Mouse (Mus musculus) megakaryocyte-erythroid progenitor cell, adult 5-6 weeks (primary cell): ENCODE data around the gene Irf4. TPM values are rescaled to one million over a fixed set of nuclear protein-coding genes. Genes with fewer than 3 reads are reported as not detected.

ENCODE experiments used
- ATAC-seq: replicated peaks from 2 replicates; pipeline ENCODE4 v1.8.0; 2016; ENCODE audit warnings: mild to moderate bottlenecking, inconsistent platforms; ENCODE audit not compliant: severe bottlenecking, poor library complexity, low FRiP score, low TSS enrichment
- total RNA-seq, 2 experiments: library from RNA; stranded (forward) in 1 of 2; stranded (reverse) in 1 of 2; fragments of 200-1000, 215-1000 nt in 1 of 2; fragments of >200 nt in 1 of 2; fragmentation: Nextera tagmentation in 1 of 2; gene quantifications; 2 replicates each; pipeline ENCODE4 v1.2.3; 2014 to 2017

Gene Irf4
- total RNA-seq (2014; fragmentation: Nextera tagmentation), result 0.96 and 1.0 TPM in 2 replicates
- total RNA-seq (2017), result 1.4 TPM in 1 of 2 replicates, not detected in the other

DNA sequence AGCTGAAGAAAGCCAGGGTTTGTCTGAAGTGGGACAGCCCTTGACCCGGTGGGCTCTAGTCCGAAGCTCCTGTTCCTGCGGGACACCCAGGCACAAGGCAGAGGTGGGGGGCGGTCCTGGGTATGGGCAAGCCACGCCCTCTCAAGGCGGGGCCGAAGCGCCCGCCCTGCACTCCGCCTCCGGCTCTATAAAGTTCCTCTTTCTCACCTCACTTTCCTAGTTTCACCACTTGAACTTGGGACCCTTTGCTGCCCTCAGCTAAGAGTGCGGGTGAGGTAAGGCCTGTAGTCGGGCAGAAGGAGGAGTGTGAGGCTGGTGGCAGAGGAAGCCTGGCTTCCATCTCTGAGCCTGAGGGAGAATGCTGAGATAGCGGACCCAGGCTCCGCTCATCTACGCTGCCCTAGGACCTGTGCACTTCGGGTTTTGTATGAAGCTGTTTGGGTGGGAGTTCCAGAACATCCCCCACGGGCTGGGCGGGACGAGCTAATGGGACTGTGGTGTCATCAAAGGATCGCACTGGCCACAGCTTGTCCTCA lies at the start of gene Irf4:
Gene Irf4, plus strand, starts transcription at position 206 of the 536 bp plus-strand sequence.
- peak; percentile 92 for ATAC-seq

DNA sequence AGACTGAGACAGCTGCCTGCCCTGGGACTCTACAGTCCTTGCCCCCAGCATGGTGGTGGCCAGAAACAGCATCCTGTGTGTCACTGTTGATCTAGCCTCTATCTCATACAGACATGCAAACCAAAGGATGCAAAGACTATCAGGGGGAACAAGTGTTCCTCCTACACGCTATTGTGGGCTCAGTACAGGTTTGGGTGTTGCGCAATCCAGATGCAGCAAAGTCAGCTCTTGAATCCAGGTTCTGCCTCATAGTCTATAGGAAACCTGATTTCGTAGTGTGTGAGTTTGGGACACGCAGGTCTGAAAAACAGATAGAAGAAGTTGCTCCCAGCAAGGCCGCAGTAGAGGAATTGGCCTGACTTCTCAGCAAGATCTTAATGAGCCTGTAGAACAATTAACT lies 46.3 kb upstream of the Irf4 start:
- ATAC-seq, result no peak

DNA sequence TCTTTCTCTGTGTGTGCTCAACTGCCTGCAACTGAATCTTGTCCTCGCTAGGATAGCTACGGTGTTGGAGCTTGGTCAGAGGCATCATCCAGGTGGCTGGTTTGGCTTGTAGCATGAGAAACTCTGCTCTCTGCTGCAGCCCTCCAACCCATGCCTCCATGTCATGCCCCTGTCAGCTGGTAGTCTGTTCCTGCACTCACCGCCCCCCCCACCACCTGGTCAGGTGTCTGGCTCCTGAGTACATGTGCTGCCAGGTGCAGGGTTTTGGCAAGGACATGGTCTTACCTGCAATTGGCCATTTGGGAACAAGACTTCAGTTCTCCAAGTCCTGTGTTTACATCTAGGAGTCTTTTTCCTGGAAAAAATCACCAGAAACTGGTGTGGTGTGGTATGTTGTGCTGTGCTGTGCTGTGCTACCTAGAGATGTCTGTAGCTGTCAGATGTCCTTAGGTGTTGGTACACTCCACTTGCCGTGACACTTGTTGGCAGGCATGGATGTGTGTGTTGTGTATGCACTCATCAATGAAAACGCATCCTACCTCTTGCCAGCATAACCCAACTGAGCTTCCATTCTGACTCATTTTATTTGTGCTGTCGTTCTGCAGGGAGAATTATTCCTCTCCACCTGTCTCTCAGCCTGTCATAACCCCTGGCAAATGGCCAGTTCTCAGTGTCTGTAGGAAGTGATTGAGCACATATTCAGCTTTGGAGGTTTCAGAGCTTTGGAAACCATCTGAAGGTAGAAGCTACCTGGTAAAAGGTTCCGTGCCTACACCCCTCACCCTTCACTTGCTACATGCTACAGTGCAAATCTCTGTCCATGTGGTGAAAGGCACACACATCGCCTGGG lies 44.6 kb upstream of the Irf4 start:
- ATAC-seq, result no peak

DNA sequence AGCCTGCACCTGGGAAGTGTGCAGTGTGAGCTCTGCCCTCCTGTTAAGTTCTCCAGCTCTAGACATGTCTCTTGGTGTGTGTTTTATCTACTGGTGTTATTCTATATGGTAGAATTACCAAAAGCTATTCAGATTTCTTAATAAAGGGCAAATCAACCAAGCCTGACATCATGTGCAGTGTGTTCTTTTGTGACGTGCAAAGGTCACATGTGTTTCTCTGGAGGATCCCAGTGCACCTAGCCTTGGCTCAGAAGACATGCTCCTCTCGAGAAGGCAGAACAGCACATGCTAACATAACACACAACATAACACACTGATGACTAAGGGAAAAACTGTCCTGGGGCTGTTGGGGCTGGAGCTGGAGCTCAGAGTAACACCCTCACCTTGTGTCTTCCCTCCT lies 38.0 kb upstream of the Irf4 start:
- ATAC-seq, result no peak

DNA sequence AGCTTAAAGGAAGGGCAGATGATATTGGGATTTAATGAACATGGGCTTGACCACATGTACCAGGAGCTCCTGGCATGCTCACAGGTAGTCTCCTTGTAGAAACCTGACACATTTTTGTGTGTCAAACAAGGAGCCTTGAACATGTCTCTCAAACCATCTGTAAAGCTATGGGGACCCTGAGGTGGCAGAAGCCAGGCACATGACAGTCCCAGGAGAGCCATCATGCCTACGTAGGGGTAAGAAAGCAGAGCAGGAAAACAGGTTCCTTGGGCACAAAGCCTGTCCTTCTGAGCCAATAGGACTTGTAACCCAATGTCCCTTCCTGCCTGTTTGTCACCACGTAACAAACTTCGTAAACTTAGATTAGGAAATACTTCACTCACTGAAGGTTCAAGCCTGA lies 37.3 kb upstream of the Irf4 start:
- no peak for ATAC-seq

DNA sequence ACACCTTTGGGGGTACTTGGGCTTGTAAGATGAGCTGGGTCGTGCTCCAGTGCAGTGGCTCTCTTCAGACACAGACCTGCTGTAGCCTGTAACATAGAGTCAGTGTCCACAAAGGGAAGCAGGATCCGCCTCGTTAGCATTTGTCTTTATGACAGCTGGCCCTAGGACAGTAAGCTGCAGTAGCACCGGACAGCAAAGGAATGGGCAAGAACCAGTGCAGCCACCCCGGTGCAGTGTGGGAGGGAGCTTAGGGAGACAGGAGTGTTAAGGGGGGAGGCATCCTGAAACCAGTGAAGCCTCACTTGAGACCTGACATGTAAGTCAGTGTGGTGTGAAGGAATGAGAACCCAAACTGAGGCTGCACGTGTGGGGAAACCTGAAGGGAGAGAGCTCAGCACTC lies 36.7 kb upstream of the Irf4 start:
- ATAC-seq, result no peak

DNA sequence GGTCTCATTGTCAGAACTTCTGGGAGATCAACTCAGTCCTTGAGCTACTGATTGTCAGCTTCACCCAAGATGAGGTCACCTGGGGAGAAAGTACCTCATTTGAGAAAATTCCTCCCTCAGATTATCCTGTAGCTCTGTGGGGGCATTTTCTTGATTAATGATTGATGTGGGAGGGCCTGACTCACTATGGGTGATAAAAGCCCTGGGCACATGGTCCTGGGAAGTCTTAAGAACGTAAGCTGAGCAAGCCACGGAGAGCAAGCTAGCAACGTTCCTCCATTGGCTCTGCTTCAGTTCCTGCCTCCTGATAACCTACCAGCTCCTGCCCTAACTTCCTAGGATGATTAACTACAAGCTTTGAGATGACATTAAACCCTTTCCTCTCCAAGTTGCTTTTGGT lies 35.4 kb upstream of the Irf4 start:
- no peak for ATAC-seq

DNA sequence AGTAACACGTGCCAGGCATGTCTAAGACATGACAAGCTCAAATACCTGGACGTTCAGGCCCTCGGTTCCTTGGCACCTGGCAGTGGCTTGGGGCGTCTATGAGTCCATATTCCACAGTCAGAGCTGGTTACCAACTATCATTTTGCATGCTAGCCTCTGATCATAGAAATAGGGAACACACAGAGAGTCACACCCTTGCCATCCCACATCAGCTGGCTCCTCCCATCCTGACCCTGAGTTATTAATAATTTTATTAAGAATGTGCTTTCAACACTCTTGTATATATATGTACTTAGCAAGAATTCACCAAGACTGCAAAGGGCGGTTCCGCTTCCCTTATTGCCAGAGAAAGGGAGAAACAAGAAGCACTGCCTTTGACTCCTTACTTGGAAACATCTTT lies 34.5 kb upstream of the Irf4 start:
- no peak for ATAC-seq

DNA sequence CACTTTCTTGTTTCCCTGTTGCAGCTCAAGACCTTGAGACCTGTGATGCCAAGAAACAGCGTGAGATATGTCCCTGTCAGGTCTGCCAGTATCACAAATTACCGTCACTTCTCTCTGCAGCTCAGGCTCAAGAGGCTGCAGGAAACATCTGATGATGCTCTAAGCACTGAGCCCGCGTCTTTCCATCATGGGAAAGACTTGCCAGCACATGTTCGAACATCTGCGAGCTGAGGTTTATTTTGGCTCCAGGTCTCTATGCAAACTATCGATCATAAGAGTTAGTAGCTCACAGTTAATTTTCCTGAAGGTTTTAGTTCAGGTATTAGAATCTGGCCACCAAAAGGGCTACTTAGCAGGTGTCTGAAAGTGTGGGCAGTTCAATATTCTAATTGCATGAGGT lies 34.0 kb upstream of the Irf4 start:
- ATAC-seq, result no peak

DNA sequence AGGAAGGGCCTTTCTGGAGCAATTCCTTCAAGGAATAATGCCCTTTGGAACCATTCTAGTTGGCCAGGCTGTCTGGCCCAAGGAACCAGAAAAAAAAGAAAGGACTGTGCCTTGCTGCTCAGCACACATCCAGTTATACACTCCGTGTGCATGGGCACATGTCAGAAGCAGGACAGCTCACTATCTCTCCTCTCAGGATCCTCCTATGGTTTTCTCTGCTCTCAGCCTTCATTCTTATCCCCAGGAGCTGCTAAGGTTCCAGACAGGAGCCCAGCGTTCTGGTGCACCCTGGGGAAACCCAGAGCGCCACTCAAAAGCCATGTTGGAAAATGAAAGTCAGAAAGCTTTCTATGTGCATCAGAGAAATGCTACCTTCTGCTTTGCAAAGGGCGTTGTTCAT lies 33.5 kb upstream of the Irf4 start:
- ATAC-seq, result no peak

DNA sequence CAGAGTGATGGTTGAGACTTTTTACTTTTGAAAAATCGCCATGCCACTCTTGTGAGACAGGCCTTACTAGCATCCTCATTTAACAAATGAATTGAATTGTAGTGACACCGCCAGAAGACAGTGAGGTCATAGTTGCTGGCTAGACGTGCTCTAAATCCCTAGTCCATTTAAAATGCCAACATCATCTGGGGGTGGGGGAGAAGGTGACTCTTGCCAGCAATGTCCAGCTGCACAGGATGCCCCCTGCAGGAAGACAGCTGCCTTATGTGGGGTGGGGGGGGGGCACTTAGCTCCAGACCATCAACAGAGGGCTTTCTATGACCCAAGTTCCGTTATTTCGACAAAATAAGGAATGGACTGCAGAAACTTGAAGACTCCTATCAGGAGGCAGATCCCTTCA lies 32.4 kb upstream of the Irf4 start:
- no peak for ATAC-seq

DNA sequence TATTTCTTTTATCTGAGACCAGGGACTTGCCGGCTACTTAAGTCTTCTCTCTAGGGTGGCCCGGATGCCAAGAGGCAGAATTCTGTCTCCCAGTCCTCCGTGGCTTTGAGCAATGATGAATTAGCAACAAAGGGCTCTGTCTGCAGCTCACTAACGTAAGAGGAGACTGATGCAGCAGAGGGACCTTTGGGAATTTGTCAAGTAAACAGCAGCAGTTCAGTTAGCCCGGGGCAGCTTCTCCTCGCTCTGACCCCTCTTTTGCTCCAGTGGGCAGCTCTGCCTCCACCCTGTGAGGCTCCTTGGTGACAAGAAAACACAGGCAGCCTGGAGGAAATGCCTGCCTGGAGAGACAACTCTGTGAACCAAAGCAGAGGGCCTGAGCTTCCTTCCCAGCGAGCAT lies 26.4 kb upstream of the Irf4 start:
- no peak for ATAC-seq

DNA sequence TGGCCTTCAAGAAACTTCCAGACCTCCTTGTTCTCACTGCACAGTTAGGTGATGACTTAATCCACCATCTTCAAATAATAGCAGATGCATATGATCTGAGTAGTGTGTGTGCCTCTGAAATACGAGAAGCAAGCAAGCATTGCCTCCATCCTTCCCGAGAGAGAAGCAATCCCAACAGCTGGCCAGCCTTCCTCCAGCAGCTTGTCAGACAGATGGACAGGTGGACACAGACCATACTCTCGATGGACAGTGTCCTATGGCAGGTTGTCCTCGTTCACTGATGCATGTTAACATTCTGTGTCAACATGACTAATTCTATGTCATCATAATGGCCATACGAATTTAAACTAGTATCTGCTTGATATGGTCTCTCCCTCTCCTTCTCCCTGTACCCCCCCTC lies 25.8 kb upstream of the Irf4 start:
- no peak for ATAC-seq

DNA sequence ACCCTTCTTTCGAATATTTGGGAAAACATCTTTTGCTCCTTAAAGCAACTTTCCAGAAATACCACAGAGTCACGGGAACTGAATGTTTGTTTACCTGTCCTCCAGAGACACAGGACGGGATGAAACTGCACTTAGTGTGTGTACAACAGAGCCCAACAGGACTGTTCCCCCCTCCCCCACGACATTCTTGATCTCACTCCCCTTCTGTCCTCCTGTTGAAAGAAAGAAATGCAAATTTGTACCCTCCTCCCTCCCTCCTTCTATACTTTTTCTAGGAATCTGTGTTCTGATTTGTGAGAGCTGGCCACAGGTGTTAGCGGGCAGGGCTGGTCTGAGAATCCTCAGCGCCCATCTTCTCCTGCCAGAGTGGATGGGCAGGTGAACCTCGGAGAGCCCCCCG lies 25.2 kb upstream of the Irf4 start:
- no peak for ATAC-seq

DNA sequence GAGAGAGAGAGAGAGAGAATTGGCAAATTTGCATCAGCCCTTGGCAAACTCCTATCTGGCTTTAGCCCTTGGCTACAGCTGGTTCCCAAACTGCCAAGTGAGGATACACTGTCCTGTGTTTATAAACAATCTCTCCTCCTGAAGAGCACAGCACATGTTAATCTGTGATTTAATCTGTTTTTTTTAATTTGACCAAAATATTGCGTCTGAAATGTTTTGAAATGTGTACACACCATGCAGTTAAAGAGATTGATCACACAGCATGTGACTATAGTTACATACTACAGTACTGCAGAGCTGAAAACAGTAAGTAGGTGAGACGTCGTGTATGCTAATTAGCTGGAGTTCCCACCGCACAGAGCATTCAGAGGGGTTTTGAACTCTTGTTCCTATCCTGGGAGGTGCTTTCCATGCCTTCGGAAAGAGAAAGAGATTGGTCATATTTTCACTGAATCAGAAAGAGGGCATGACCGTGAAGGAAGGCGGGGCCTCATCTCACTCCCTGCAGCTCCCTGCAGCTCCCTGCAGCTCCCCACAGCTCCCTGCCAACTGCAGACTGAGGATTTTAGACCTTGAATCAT lies 24.2 kb upstream of the Irf4 start:
- no peak for ATAC-seq

DNA sequence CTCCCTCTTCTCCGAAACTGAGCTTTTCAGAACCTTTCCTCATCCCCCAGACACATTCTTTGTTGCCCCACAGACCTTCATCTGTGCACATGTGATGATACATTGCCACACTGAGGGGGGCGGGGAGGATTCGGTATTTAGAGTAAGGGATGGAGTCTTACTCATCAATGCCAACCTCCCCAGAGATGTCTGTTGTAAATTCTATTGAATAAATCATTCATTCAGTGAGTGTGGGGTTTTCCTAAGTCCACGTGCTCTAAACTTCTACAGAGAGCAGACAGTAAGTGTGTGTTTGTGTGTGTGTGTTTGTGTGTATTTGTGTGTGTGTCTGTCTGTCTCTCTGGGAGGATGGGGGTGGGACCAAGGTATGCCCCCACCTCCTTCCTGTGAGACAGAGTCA lies 22.1 kb upstream of the Irf4 start:
- no peak for ATAC-seq

DNA sequence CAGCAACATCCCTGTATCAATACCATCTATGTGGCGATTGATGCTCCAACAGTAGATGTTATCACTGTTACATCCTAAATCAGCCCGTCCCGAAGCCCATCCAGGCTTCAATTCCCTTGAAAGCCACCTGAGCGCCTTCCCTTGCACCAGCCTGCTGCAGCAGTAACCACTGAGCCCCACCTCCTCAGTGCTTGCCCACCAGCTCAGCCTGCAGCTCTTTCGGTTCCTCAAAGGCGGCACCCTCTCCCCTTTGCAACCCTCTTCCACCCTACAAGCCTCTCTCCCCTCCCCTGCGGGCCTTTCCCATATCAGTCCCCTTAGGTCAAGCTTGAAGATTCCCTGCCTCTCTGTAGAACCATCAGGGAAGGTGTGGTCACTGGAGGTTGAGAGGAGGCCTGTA lies 20.9 kb upstream of the Irf4 start:
- ATAC-seq, result no peak

DNA sequence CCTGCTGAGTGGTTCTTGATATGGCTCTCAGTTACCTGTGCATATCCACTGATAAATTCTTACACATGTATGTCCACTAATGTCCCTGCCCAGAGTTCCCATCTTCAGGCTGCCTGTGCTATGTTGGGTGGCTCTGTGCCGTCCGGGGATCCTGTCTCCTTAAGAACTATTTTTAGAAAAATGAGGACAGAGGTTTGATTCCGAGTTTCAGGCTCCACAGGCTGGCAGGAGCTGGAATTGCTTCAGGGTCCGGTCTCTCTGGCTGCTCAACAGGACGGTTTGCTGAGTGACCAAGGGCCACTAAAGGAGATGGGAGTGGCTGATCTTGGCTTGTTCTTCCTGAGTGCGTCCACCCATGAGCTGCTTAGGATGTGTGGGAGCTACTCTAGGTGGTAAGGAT lies 19.8 kb upstream of the Irf4 start:
- no peak for ATAC-seq

DNA sequence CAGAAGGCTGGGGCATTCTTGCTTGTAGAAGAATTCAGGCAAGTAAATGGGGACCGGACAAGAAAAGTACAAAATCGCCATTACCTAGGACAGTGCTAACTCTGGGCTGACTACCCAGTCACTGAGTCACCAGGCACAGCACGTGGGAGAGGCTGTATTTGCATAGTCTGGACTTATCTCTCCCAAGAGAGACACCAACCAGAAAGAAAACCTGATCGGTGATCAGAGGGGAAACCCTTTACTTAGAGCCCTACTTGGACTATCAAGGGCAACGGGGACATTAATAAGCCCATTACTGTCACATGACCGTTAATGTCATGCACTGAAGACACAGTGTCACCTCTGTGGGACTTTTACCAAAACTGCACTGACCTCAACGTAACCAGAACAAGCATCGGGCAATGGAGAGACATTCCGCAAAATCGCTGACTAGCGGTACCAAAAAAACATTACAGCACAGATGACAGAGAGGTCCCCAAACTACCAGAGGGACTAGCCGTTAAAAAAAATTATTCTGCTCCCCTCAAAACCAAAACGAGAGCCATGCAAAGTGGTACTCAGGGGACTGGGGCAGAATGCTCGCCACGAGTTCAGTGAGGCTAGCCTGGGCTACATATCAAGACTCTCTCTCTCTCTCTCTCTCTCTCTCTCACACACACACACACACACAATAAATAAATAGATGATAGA lies 18.8 kb upstream of the Irf4 start:
- ATAC-seq, result no peak

DNA sequence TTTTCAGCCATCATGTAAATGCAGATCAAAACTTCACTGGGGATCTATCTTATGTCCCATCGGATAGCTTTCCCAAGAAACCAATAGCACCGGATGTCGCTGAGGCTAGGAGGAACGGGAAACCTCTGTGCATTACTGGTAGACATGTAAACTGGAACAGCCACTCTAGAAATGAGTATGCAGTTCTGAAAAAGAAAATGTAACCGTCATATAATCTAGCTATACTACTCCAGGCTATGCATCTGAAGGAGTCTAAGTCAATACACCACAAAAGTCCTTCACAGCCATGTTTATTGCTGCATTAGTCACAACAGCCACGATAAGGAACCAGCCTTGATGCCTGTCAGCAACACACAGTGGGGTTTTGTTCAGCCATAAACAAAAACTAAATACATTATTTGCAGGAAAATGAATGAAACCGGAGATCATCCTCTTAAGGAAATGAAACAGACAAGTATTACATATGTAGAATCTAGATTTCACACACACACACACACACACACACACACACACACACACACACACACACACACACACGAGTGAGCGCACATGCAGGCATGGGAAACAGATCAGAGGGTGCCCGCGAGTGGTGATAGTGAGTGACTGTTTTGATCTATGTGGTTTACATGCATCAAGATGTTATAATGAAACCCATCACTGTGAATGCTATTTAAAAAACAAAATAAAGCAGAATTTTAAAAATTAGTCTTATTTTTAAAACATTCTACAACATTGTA lies 16.1 kb upstream of the Irf4 start:
- no peak for ATAC-seq
